Comparison of ENCODE assay signal across 17 mouse cellular contexts in genomic region chrX:98375437-98375836, GRCm38 (mm10).
DNase-seq lines count a peak whose midpoint lies in the region; ATAC-seq lines count a peak whose summit lies in the region.
"Had no signal": no experiment of that assay in that cellular context is flagged by ENCODE, and none has a peak within 500 bp of the region (broad histone marks: within the 10 kb centered on the region; RNA-seq: fewer than 3 reads in every experiment).

No protein-coding gene starts in this region.

- no peak overlapping the region for H3K4me2 ChIP-seq in embryonic facial prominence, embryonic 14.5 days (ENCODE audit: low read depth, low read length)
- H3K4me2 ChIP-seq: heart, embryonic 15.5 days; kidney, embryonic 15.5 days had no signal

- DNase-seq in embryonic facial prominence, embryonic 14.5 days (ENCODE audit: low spot score), result peak; percentile 13
- no peak for DNase-seq in embryonic facial prominence, embryonic 10.5 days (ENCODE audit: low spot score)
- DNase-seq in urinary bladder, postnatal 14 days (ENCODE audit: low spot score), result peak; percentile 4
- no peak for DNase-seq in urinary bladder, adult 2 months (ENCODE audit: low spot score)
- peak; percentile 3 to 15 for DNase-seq in heart, postnatal 14 days
- no peak for DNase-seq in spleen, postnatal 4 days (ENCODE audit: low spot score in 2 of 2)
- no peak for DNase-seq in spleen, postnatal 10 days (ENCODE audit: low spot score in 2 of 2)
- DNase-seq: B cell, adult 2 months; cerebellum, adult 9-11 months; embryo, embryonic 11 days; forebrain, postnatal 0 days; right cerebral cortex, postnatal 14 days; thymus, postnatal 14 days had no signal

- no peaks in the 10 kb centered on the region for H3K27me3 ChIP-seq in embryonic facial prominence, embryonic 14.5 days (replicated peaks; ENCODE audit: control insufficient read depth, insufficient read depth, low read length)
- H3K27me3 ChIP-seq in embryonic facial prominence, embryonic 10.5 days (replicated peaks; ENCODE audit: low read depth, poor library complexity, severe bottlenecking), result peaks cover 12% of the 10 kb centered on the region; the same call in 1 of the 2 replicates
- H3K27me3 ChIP-seq: heart, embryonic 15.5 days; kidney, embryonic 15.5 days had no signal

- intact Hi-C loops in heart, postnatal 14 days (cut with DNase I), result no loop called here

- no peak overlapping the region for H3K9ac ChIP-seq in embryonic facial prominence, embryonic 14.5 days (ENCODE audit: low read depth, low read length)
- H3K9ac ChIP-seq: forebrain, postnatal 0 days; heart, embryonic 15.5 days; kidney, embryonic 15.5 days had no signal

- H3K4me1 ChIP-seq in embryonic facial prominence, embryonic 14.5 days (ENCODE audit: control insufficient read depth, insufficient read depth, low read length), result no peaks in the 10 kb centered on the region
- H3K4me1 ChIP-seq in embryonic facial prominence, embryonic 10.5 days, result no peaks in the 10 kb centered on the region
- H3K4me1 ChIP-seq: heart, embryonic 15.5 days; kidney, embryonic 15.5 days had no signal

- H3K36me3 ChIP-seq in embryonic facial prominence, embryonic 14.5 days (ENCODE audit: control insufficient read depth, insufficient read depth, low read length), result no peaks in the 10 kb centered on the region
- no peaks in the 10 kb centered on the region for H3K36me3 ChIP-seq in embryonic facial prominence, embryonic 10.5 days (replicated peaks)
- H3K36me3 ChIP-seq: heart, embryonic 15.5 days; kidney, embryonic 15.5 days had no signal

- no peaks in the 10 kb centered on the region for H3K9me3 ChIP-seq in embryonic facial prominence, embryonic 14.5 days (ENCODE audit: control insufficient read depth, low read length)
- H3K9me3 ChIP-seq in embryonic facial prominence, embryonic 10.5 days, result no peaks in the 10 kb centered on the region
- H3K9me3 ChIP-seq: heart, embryonic 15.5 days; kidney, embryonic 15.5 days had no signal

- no peak overlapping the region for H3K27ac ChIP-seq in embryonic facial prominence, embryonic 14.5 days (replicated peaks; ENCODE audit: low read depth, low read length)
- no peak overlapping the region for H3K27ac ChIP-seq in embryonic facial prominence, embryonic 10.5 days (replicated peaks)
- H3K27ac ChIP-seq: heart, embryonic 15.5 days; kidney, embryonic 15.5 days had no signal

- no peak overlapping the region for H3K4me3 ChIP-seq in embryonic facial prominence, embryonic 14.5 days (ENCODE audit: low read depth, low read length)
- no peak overlapping the region for H3K4me3 ChIP-seq in embryonic facial prominence, embryonic 10.5 days
- H3K4me3 ChIP-seq: erythroblast, embryonic 14.5 days; heart, embryonic 15.5 days; kidney, embryonic 15.5 days had no signal

- ATAC-seq in embryonic facial prominence, embryonic 14.5 days (ENCODE audit: low read depth), result no peak
- ATAC-seq: forebrain, postnatal 0 days; hindbrain, embryonic 16.5 days had no signal

Comparison
In these comparisons a context has a peak if more than half of its experiments do, and no peak if none do; other contexts are left out.
1. DNase-seq: peak in embryonic facial prominence, embryonic 14.5 days (single experiment), urinary bladder, postnatal 14 days (single experiment) and heart, postnatal 14 days (2 of 2); none in embryonic facial prominence, embryonic 10.5 days (single experiment), urinary bladder, adult 2 months (single experiment), spleen, postnatal 4 days (0 of 2) and spleen, postnatal 10 days (0 of 2).